Mouse (Mus musculus) heart, embryonic 14.5 days (tissue): ENCODE data around the gene AU022252. TPM values are rescaled to one million over a fixed set of nuclear protein-coding genes. Genes with fewer than 3 reads are reported as not detected.

ENCODE experiments used
- ATAC-seq: fragments of 200-750 bp; cut with Nextera tagmentation; 2 replicates; pipeline ENCODE4 v1.8.0; 2017; ENCODE audit warnings: low read depth, moderate TSS enrichment; ENCODE audit not compliant: insufficient number of reproducible peaks, insufficient read depth, low FRiP score
- H3K27ac ChIP-seq, 2 experiments: fragments of 200-500 bp in 1 of 2; fragments of 300-500 bp in 1 of 2; sonication (generic) in 1 of 2; replicated peaks in 1 of 2; 2 replicates each; pipeline ENCODE4 v1.5.1; 2012 to 2014; ENCODE audit warnings: low read depth in 2 of 2, low read length in 2 of 2, control low read depth in 1 of 2, mild to moderate bottlenecking in 1 of 2, mixed read lengths in 1 of 2; ENCODE audit not compliant: control insufficient read depth in 1 of 2, insufficient read depth in 1 of 2
- H3K27me3 ChIP-seq: fragments of 300-500 bp; sonication (generic); 2 replicates; pipeline ENCODE4 v1.6.1; 2014; ENCODE audit warnings: mild to moderate bottlenecking, low read length, control low read depth; ENCODE audit not compliant: control insufficient read depth, insufficient read depth
- H3K36me3 ChIP-seq: fragments of 300-500 bp; sonication (generic); 2 replicates; pipeline ENCODE4 v1.6.1; 2014; ENCODE audit warnings: mild to moderate bottlenecking, control low read depth, low read length, mixed read lengths; ENCODE audit not compliant: control insufficient read depth, insufficient read depth
- H3K4me1 ChIP-seq, 2 experiments: fragments of 200-500 bp in 1 of 2; fragments of 300-500 bp in 1 of 2; sonication (generic) in 1 of 2; 2 replicates each; pipeline ENCODE4 v1.6.1; 2012 to 2014; ENCODE audit warnings: low read length in 2 of 2, control low read depth in 1 of 2, mixed read lengths in 1 of 2; ENCODE audit not compliant: control insufficient read depth in 2 of 2, insufficient read depth in 2 of 2
- H3K4me2 ChIP-seq: fragments of 300-500 bp; sonication (generic); 2 replicates; pipeline ENCODE4 v1.6.1; 2014; ENCODE audit warnings: mild to moderate bottlenecking, low read length
- H3K4me3 ChIP-seq, 2 experiments: fragments of 200-500 bp in 1 of 2; fragments of 300-500 bp in 1 of 2; sonication (generic) in 1 of 2; 2 replicates each; pipeline ENCODE4 v1.5.1; 2012 to 2014; ENCODE audit warnings: low read length in 2 of 2, mild to moderate bottlenecking in 2 of 2, control low read depth in 1 of 2, low read depth in 1 of 2, moderate library complexity in 1 of 2; ENCODE audit not compliant: control insufficient read depth in 1 of 2, insufficient read depth in 1 of 2
- H3K9ac ChIP-seq: fragments of 300-500 bp; sonication (generic); 2 replicates; pipeline ENCODE4 v1.6.1; 2014; ENCODE audit warnings: mild to moderate bottlenecking, low read length
- H3K9me3 ChIP-seq: fragments of 300-500 bp; sonication (generic); 2 replicates; pipeline ENCODE4 v1.6.1; 2016; ENCODE audit warnings: low read length, control low read depth; ENCODE audit not compliant: control insufficient read depth
- WGBS: fragments of 180-500 bp; shearing (Covaris S2); extraction: QIAGEN DNeasy Blood & Tissue Kit; methylation state at CpG from one replicate; pipeline ENCODE4 v1.1.7; 2014; 5-methylcytosine and 5-hydroxymethylcytosine counted together
- polyA plus RNA-seq: library from polyadenylated mRNA; unstranded; fragments of >200 nt; fragmentation: Nextera tagmentation; extraction: Ambion mirVana; gene quantifications from 2 replicates; pipeline ENCODE4 v1.2.1, GENCODE M21; 2014

The AU022252 gene
- polyA plus RNA-seq, 1 experiment from 2014 or later: 24.8 TPM

DNA sequence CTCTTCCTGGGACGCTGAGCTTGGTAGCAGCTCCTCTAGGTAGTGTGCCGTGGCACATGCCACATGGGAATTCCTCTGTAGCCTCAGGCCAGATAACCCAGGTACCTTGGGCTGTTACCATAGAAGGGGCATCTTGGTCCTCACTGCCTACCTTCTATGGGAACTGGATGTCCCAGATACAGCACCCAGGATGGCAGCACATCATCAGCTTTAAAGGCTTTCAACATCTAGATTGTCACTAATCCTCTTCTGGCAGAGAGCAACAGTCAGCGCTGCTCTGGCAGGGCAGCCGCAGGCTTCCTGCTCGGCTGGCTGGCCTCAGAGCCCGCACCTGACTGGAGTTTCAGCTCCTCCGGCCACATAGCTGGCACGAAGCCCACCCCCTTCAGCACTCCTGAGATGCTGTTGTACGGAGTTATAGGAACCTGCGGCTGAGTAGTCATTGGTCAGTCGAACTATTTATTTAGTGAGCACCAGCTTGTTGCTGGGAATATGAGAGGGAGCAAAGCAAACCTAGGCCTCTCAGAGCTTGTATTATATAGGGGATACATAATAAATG, 16.0 kb upstream of the AU022252 start:
- H3K4me1 ChIP-seq: peaks cover 12 to 29% of the 10 kb centered on the region in 2 experiments
- WGBS: 57% methylated on average over 11 of the region's 11 CpGs
- no peak for ATAC-seq
- H3K27ac ChIP-seq: no peak overlapping the region
- H3K27me3 ChIP-seq: no peaks in the 10 kb centered on the region
- no peak overlapping the region for H3K4me3 ChIP-seq
- no peak overlapping the region for H3K9ac ChIP-seq
- no peak overlapping the region for H3K4me2 ChIP-seq
- H3K9me3 ChIP-seq: no peaks in the 10 kb centered on the region
- peaks cover 40% of the 10 kb centered on the region for H3K36me3 ChIP-seq

DNA sequence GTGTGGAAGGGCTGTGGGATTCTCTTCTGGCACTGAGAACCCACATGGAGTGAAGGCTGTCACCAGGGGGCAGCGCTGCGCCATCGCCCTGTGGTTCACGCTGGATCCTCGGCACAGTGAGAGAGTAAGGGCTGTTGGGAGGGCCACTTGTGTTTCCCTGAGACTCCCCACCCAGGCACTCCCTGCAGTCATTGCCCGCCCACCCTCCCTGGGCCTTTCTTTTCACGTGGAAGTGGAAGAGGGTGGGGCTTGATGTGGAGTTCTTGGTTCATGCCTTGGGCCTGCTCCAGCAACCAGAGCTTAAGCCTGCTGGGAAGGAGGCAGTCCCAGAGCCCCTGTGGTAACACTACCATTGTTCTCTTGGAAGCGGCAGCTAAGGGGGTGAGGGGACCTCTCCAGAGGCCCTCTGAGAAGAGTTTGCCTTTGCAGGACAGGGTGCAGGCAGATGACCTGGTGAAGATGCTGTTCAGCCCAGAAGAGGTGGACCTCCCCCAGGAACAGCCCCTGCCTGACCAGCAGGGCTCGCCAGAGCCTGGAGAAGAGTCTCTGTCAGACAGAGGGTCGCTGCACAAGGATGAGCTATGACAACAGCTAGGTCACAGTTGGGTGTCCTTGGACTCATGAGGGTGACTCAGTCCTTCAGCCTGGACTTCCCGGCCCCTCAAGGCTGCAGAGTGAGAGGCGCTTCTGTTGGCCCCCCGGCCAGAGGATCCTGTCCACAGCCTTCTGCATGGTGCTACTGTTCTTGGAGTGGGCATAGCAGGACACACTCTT, 15.1 kb upstream of the AU022252 start:
- no peaks in the 10 kb centered on the region for H3K9me3 ChIP-seq
- 0 out of 4 replicates have a peak overlapping the region, but pooled peaks have one; percentile 6 to 10 for H3K27ac ChIP-seq
- H3K4me2 ChIP-seq: no peak overlapping the region
- H3K4me1 ChIP-seq: peaks cover 12 to 29% of the 10 kb centered on the region in 2 experiments
- H3K4me3 ChIP-seq: no peak overlapping the region
- H3K27me3 ChIP-seq: no peaks in the 10 kb centered on the region
- no peak overlapping the region for H3K9ac ChIP-seq
- peaks cover 48% of the 10 kb centered on the region for H3K36me3 ChIP-seq
- WGBS: 34% methylated on average over 13 of the region's 13 CpGs
- no peak for ATAC-seq

DNA sequence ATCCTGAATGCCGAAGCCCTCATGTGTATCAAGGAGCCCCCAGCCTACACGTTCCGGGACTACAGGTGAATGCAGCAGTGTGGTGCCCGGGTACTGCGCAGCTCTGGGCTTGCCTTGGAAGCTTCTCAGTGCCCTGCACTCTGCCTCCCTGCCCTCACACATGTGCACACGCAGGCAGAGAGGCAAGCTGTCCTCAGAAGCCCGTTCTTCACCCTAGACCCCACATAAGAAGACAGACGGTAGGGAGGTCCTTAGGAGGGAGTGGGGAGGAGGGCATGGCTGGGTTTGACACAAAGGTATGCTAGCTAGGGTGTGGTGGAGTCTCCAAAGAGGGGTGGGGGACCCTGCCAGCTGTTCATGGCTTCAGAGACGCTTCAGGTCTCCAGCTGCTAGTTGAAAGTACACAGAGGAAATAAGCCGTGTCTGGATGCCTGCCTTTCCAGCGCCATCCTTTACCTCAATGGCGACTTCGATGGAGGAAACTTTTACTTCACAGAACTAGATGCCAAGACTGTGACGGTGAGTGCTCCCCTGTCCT, 14.2 kb upstream of the AU022252 start:
- Histone ChIP-seq H3K4me2 (no peak overlapping the region), H3K4me1 (peaks cover 12 to 29% of the 10 kb centered on the region in 2 experiments), H3K9me3 (no peaks in the 10 kb centered on the region), H3K4me3 (no peak overlapping the region), H3K36me3 (peaks cover 57% of the 10 kb centered on the region), H3K27ac (no peak overlapping the region), H3K9ac (no peak overlapping the region), H3K27me3 (no peaks in the 10 kb centered on the region)
- WGBS: 81% methylated on average over 14 of the region's 14 CpGs
- ATAC-seq: no peak

DNA sequence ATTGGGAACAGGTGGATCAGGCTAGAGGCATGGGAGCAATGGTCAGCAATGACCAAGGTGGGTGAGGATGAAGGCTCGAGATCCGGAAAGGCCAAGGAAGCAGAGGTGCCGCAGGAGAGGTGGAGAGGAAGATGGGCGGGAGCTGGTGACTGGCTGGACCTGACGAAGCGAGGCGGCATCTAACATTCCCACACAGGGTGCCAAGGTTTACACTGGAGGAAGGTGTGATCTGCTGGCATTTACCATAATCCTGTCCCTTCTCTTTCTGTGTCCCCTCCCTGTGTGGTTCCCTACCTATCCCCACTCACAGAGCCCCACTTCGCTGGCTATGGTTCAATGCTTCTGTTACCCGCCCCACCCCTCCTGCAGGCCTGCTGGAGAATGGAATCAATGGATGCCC, 13.4 kb upstream of the AU022252 start:
- H3K36me3 ChIP-seq: peaks cover 64% of the 10 kb centered on the region
- no peaks in the 10 kb centered on the region for H3K9me3 ChIP-seq
- 89% methylated on average over 7 of the region's 9 CpGs for WGBS
- no peak overlapping the region for H3K9ac ChIP-seq
- no peak overlapping the region for H3K4me3 ChIP-seq
- no peaks in the 10 kb centered on the region for H3K27me3 ChIP-seq
- ATAC-seq: no peak
- no peak overlapping the region for H3K27ac ChIP-seq
- H3K4me1 ChIP-seq: peaks cover 12 to 29% of the 10 kb centered on the region in 2 experiments
- H3K4me2 ChIP-seq: no peak overlapping the region

DNA sequence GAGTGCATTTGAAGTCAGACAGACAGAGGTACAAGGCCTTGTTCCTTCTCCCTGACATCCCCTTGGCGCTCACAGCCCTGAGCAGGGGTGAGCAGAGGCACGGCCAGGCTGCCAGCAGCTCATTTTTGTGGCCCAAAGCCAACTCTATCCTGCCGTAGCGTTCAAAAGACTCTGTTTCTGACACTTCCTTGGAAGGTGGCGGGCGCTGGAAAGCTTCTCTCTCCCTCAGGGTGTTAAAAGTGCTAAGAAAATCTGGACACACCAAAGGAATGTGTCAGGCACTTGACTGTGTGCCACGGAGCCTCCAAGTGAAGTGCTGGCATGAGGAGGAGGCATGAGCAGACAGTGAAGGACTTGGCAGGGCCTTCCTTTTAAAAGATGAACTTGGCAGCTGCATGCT, 13.0 kb upstream of the AU022252 start:
- no peak; the same call in 1 of the 2 replicates for ATAC-seq
- no peak overlapping the region for H3K4me2 ChIP-seq
- peaks cover 68% of the 10 kb centered on the region for H3K36me3 ChIP-seq

DNA sequence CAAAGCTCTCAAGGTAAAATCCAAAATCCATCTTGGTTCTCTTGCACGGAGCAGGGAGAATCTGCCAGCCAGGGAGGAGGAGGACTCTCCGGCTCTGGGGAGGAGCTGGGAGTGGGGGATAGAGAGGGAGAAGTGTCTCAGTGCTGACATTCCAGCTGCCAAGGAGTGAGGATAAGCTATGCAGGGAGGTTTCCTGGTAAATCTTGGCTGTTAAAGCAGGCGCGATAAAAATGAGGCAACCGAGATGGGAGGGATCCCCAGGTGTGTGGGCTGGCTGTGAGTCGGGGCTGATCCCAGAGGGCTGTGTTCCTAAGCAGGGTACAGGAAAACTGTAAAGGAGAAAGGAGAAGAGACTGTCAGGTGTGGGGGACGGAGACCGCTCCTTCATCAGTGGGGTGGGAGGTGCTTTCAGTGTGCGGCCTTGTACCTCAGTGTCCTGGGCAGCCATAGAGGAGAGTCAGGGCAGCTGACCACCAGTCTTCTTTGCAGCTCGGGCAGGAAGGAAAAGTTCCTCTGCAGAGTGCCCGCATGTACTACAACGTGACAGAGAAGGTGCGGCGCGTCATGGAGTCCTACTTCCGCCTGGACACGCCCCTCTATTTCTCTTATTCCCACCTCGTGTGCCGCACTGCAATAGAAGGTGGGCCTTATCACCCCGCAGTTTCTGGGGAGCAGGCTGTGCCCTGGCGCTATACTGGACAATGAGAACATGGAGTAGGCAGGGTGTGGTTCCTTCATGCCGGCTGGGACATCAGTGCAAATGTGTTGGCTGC, 12.1 kb upstream of the AU022252 start:
- H3K27ac ChIP-seq: no peak overlapping the region
- 72% methylated on average over 22 of the region's 22 CpGs for WGBS
- H3K4me2 ChIP-seq: no peak overlapping the region
- H3K27me3 ChIP-seq: no peaks in the 10 kb centered on the region
- H3K9me3 ChIP-seq: no peaks in the 10 kb centered on the region
- no peak overlapping the region for H3K4me3 ChIP-seq
- ATAC-seq: no peak
- no peak overlapping the region for H3K9ac ChIP-seq
- H3K4me1 ChIP-seq: peaks cover 12 to 29% of the 10 kb centered on the region in 2 experiments
- peaks cover 75% of the 10 kb centered on the region for H3K36me3 ChIP-seq

More for the DNA sequence above, 13.0 kb upstream of the AU022252 start:
- WGBS: 48% methylated on average over 7 of the region's 7 CpGs
- Histone ChIP-seq H3K27ac (peak overlapping the region in 1 of 2 experiments; percentile 53; a peak in 2 of 4 replicates), H3K4me1 (peaks cover 12 to 29% of the 10 kb centered on the region in 2 experiments), H3K4me3 (no peak overlapping the region), H3K9ac (peak overlapping the region; percentile 34; the same call in 1 of the 2 replicates), H3K27me3 (no peaks in the 10 kb centered on the region), H3K9me3 (no peaks in the 10 kb centered on the region)

DNA sequence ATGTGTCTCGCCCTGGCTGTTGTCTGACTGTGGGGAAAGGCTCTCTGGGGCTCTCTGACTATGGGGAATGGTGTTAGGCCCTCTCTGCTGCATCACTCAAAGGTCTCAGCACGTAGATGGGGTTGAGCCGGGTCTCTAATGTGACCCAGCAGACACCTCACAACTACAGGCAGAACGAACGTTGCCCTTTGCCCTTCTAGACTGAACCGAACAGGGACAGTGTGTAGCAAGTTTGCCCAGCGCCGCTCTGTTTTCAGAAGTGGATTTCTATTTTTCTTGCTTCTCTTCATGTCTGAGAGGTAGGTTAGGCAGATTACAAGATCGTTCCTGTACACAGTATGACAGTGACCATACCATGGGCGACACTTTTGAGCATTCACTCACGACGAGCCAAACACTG, 10.1 kb upstream of the AU022252 start:
- H3K4me2 ChIP-seq: no peak overlapping the region
- no peak overlapping the region for H3K27ac ChIP-seq
- ATAC-seq: no peak
- peaks cover 72% of the 10 kb centered on the region for H3K36me3 ChIP-seq
- H3K9ac ChIP-seq: no peak overlapping the region
- no peak overlapping the region for H3K4me3 ChIP-seq
- no peaks in the 10 kb centered on the region for H3K9me3 ChIP-seq
- H3K27me3 ChIP-seq: no peaks in the 10 kb centered on the region
- WGBS: 92% methylated on average over 12 of the region's 12 CpGs
- peaks cover 10 to 15% of the 10 kb centered on the region in 2 experiments for H3K4me1 ChIP-seq
